Mouse (Mus musculus): Measurements from ENCODE around the gene Fam206a. TPM values are rescaled to one million over a fixed set of nuclear protein-coding genes. Genes with fewer than 3 reads are reported as not detected.

Gene Fam206a
- total RNA-seq, 2 experiments from 2014 or later = 21.4 to 22.7 TPM

DNA sequence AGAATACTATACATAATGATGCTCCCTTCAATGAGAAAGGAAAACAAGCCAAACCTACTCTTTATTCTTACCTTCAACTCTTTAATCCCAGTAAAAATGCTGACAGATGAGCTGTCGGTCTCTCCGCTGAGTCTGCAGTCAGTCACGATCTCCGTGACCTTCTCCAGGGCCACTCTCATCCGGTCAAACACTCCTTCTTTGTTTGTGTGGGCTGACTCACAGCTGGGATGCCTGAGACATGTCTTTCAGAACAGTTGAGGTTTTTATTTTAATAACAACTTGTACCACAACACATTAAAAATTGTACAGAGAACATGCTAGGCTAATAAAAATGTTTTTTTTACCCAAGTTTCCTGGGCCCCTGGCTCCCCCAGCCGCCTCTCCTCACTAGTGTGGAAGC is 35.5 kb downstream of the Fam206a start:
- DNase-seq (ENCODE audit: low spot score in 2 of 2) = no peak
- intact Hi-C loops (cut with DNase I) = no loop called here

DNA sequence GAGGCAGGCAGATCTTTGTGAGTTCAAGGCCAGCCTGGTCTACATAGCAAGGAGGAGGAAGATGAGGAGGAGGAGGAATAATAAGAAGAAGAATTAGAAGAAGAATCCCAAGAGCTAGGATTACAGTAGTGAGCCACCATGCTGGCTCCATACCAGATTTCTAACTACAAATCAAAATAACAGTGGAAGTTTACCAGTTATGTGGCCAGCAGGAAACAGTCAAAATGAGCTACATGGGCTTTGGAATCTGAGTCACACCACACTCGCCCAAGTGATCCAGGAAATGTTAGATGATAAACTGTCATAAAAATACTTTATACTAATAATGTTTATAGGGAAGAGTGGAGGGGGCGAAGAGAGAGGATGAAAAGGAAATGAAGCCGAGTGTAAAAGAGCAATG is 38.2 kb downstream of the Fam206a start:
- intact Hi-C loops (cut with DNase I) = no loop called here

DNA sequence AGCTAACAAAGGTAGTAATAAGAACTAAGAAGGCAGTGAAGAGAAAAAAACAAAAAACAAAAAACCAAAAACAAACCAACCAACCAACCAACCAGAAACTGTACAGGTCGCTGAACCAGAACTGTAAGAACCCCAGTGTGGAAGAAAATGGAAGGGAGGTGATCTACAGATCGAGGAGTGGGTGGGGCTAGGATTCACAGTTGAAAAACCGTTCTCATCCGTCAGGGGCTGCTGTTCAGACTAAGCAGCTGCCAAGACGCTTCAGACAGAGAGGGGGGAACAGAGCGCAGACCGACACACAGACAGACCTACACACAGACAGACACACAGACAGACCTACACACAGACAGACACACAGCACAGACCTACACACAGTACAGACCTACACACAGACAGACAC is 40.4 kb downstream of the Fam206a start:
- DNase-seq (ENCODE audit: low spot score in 2 of 2) = no peak
- intact Hi-C loops (cut with DNase I) = no loop called here

More for the DNA sequence above, 38.2 kb downstream of the Fam206a start:
- DNase-seq (ENCODE audit: low spot score in 2 of 2) = no peak

DNA sequence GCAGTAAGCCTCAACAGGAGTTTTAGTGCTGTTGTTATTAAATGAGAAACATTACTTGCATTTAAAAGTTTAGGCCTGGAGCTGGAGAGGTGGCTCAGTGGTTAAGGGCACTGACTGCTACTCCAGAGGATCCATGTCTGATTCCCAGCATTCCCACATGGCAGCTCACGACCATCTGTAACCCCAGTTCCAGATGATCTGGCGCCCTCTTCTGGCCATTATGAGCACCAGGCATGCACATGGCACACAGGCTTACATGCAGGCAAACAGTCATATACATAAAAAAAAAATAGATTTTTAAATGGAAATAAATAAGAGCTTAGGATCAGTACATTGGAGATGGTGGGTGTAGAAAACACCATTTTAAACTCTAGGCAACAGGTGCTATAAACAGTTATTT is 41.8 kb downstream of the Fam206a start:
- intact Hi-C loops (cut with DNase I) = no loop called here
- no peak for DNase-seq (ENCODE audit: low spot score in 2 of 2)

DNA sequence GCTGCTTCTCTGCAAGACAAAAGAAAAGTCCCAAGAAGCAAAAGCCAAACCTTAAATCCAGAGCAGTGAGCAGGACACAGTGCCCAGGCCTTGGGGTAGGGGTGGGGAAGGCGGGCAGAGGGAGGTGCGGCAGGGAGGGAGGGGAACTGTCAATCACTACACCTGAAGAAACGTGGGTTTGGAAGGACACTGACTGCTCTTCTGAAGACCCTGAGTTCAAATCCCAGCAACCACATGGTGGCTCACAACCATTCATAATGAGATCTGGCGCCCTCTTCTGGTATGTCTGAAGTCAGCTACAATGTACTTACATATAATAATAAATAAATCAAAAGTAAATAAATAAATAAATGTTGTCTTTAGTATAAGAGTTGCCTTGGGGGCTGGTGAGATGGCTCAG is 42.8 kb downstream of the Fam206a start:
- DNase-seq (ENCODE audit: low spot score in 2 of 2) = no peak
- intact Hi-C loops (cut with DNase I) = no loop called here

DNA sequence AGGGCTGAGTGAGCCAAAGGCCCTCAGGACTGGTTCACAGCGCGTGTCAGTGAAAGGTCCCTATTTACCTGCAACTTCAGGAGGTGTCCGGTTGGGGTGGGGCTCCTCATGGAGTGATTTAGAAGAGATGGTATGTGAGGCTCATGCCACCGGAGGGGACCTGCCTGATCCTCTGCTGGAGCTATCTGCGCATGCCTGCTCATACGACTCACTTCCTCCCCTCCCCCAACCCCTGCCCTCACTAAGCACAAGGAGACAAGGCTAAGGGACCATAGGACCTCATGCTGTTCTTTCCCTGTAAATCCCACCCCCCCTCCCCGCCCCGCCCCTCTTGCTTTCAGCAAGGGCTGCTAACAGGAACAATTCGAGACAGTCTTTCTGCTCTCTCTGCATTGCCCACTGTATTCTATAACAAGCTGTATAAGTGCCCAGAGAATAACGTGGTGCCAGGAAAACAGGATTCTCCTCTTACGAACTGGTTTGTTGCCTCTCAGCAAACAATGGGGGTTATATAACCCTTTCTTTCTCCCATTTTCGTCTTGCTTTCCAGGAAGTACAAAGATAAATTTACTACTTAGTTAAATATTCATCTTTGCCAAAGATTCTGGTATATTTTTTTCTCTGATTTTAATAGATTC is 43.9 kb downstream of the Fam206a start:
- intact Hi-C loops (cut with DNase I) = no loop called here
- DNase-seq (ENCODE audit: low spot score in 2 of 2) = no peak

DNA sequence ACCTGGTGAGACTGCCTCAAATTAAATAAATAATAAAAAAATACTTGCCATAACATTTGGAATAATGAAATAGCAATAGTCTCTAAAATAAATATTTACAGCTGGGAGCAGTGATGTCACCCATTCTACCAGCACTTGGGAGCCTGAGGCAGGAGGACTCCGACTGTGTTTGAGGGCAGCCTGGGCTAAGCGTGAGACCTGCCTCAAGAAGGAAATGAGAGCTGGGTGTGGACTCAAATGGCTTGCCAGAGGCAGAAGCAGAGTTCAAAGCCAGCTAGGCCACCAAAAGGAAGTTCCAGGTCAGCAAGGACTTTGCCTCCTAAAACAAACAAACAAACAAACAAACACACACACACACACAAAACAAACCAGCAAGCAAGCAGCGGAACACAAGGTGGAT is 45.3 kb downstream of the Fam206a start:
- intact Hi-C loops (cut with DNase I) = no loop called here
- no peak for DNase-seq (ENCODE audit: low spot score in 2 of 2)

DNA sequence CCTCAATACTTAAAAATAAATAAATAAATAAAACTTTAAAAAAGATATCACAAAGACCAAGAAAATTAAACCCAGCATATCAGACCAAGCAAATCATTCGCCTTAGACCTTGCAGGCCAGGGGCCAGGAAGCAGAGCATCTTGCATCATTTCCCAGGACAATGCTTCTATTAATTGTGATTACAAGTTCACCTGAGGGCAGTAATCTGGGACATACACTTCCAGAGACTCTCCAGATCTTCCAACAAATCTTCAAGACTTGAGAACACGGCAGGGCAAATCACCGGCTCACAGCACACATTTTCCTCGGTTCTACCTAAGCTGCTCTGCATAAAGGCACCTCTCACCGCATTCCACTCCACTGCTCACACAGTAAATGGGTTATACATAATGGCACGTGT is 45.9 kb downstream of the Fam206a start:
- no peak for DNase-seq (ENCODE audit: low spot score in 2 of 2)
- intact Hi-C loops (cut with DNase I) = no loop called here

DNA sequence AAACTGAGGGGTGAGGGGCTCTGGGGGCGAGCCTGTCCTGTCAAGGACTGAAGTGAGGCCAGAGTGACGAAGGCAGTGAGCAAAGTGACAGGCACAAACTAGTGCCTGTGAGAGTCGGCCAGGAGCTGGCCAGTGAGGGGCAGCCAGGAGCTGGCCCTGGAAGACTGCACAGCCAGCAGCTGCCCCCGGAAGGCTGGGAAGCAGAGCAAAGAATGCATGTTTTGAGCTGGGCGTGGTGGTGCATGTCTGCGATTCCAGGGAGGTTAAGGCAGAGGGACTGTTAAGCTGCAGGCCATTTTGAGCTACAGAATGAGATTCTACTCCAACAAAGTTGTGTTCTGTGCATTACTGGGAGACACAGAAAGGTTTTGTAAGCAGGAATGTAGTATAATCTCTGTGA is 48.6 kb downstream of the Fam206a start:
- no peak for DNase-seq (ENCODE audit: low spot score in 2 of 2)

DNA sequence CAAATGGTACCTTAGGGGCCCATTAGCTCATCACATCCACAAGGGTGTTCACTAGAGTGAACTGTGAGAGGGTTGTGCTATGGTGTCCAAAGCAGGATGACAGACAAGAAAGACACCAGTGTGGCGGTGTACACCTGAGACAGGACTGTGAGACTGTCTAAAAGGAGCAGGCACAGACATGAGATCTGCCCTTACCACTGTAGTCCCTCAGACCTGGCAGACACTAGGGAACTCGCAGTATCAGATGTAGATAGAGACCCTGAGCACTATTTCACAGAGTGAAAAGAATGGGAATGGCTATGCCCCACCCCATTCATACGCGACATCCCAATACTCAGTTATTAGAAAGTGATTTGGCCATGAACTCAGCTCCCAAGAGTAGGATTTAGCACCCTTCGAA is 53.8 kb downstream of the Fam206a start:
- DNase-seq (ENCODE audit: low spot score in 2 of 2) = no peak
- intact Hi-C loops (cut with DNase I) = no loop called here

More for the DNA sequence above, 48.6 kb downstream of the Fam206a start:
- intact Hi-C loops (cut with DNase I) = no loop called here

DNA sequence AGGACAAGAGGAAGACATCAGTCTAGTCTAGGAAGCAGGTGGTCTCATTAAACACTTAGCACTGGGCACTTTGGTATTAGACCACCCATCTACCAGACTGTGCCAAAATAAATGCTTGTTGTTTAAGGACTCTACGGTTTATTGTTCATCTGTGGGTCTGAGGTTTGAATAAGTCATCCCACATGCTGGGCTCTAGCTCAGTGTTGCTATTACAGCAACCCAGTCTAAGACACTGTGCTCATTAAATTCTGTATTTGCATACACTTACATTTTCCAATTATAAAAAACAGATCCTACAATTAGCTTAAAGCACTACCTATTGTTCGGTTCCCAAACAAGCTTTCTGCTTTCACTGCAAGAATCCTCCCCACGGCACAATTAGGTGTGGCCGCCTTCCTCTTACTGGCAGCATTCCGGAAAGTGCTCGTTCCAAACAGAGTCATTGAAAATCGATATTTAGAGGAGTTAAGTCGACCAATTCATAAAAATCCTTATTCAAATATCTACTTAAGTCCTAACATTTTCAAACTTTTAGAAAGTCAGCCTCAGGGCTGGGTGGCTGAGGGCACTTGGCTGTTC is 54.3 kb downstream of the Fam206a start:
- intact Hi-C loops (cut with DNase I) = no loop called here
- no peak for DNase-seq (ENCODE audit: low spot score in 2 of 2)

DNA sequence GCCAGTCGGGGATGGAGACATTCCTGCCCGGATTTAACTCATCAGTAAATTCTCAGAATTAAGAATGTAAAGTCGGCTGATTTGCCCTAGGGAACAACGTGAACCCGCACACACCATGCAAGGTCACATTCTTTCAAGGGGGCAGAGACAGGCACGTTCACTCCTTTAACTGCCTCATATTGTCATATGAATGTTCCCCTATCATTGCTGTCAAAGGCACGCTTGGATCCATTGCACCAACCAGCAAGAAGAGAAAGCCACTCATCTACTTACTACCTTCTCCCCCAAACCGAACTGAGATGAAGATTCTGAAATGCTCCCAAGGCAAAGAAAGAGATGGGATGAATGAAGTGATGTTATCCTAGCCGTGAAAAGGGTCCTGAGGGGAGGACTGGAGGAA is 56.6 kb downstream of the Fam206a start:
- no peak for DNase-seq (ENCODE audit: low spot score in 2 of 2)
- intact Hi-C loops (cut with DNase I) = no loop called here

Other genes starting within 250 kb of the Fam206a start
- gene Gm26657, start 62.3 kb upstream of the Fam206a start, total RNA-seq (2021) = not detected
- gene Actl7b, start 60.9 kb upstream of the Fam206a start, total RNA-seq (2021) = under 1 TPM in 1 of 2 experiments, not detected in 1; 0.24 TPM
- gene Actl7a, start 58.9 kb upstream of the Fam206a start, total RNA-seq (2021) = not detected
- gene Elp1, start within 50 bp of the Fam206a start, total RNA-seq (2021) = 10 to 100 TPM; 70.2 to 74.4 TPM
- 10 to 100 TPM; 15.0 to 16.0 TPM for gene Ctnnal1, start 62.8 kb downstream of the Fam206a start, total RNA-seq (2021)
- 10 to 100 TPM; 35.3 to 39.3 TPM for gene Tmem245, start 145.1 kb downstream of the Fam206a start, total RNA-seq (2021)
- 100 to 1,000 TPM; 153 to 170 TPM for gene Frrs1l, start 188.0 kb downstream of the Fam206a start, total RNA-seq (2021)